Mouse (Mus musculus) embryonic fibroblast, embryonic 13.5 days (primary cell): ENCODE data around the gene Luc7l3.

Experiments
- CTCF ChIP-seq: IDR thresholded peaks from 2 replicates; pipeline ENCODE4 v1.5.1; 2011; ENCODE audit warnings: mild to moderate bottlenecking, control low read depth, low read length, moderate library complexity, borderline replicate concordance; ENCODE audit not compliant: insufficient read depth
- POLR2A ChIP-seq: IDR thresholded peaks from 2 replicates; pipeline ENCODE4 v1.6.1; 2011; ENCODE audit warnings: low read depth, mild to moderate bottlenecking, control low read depth, low read length, moderate library complexity

GRCm38 (mm10) chr11:94259814-94260213, 62.0 kb downstream of the Luc7l3 start:
- TF ChIP-seq POLR2A (no peak), CTCF (no peak)
